Mouse (Mus musculus): ENCODE results near the gene Myo18a.
A peak's percentile ranks its signal among the peaks of the same experiment; 100 is the strongest.

The Myo18a gene

GRCm38 (mm10) chr11:77896820-77897805 is 134.1 kb downstream of the Myo18a start:
- peak; percentile 50 for DNase-seq (ENCODE audit: low read depth, low spot score)

- DNase-seq (ENCODE audit: low read depth, low spot score) = no peak
These were observed 137.1 kb downstream of the Myo18a start for GRCm38 (mm10) chr11:77900187-77900586.

- no peak for DNase-seq (ENCODE audit: low read depth, low spot score)
These were observed 137.7 kb downstream of the Myo18a start for GRCm38 (mm10) chr11:77900696-77901095.

GRCm38 (mm10) chr11:77901366-77901765 is 138.3 kb downstream of the Myo18a start:
- DNase-seq (ENCODE audit: low read depth, low spot score) = no peak

- DNase-seq (ENCODE audit: low read depth, low spot score) = no peak
These were observed 138.8 kb downstream of the Myo18a start for GRCm38 (mm10) chr11:77901775-77902355.

GRCm38 (mm10) chr11:77903761-77904160 is 140.7 kb downstream of the Myo18a start:
- peak; percentile 64 for DNase-seq (ENCODE audit: low read depth, low spot score)

GRCm38 (mm10) chr11:77904707-77905106 is 141.7 kb downstream of the Myo18a start:
- DNase-seq (ENCODE audit: low read depth, low spot score) = peak; percentile 66

- peak; percentile 73 for DNase-seq (ENCODE audit: low read depth, low spot score)
These were observed 143.1 kb downstream of the Myo18a start for GRCm38 (mm10) chr11:77906097-77906687.

GRCm38 (mm10) chr11:77906747-77907174 is 143.7 kb downstream of the Myo18a start:
- peak; percentile 81 for DNase-seq (ENCODE audit: low read depth, low spot score)

- DNase-seq (ENCODE audit: low read depth, low spot score) = no peak
These were observed 145.4 kb downstream of the Myo18a start for GRCm38 (mm10) chr11:77908468-77908867.

GRCm38 (mm10) chr11:77909376-77909775 is 146.3 kb downstream of the Myo18a start:
- no peak for DNase-seq (ENCODE audit: low read depth, low spot score)

GRCm38 (mm10) chr11:77909776-77910175 is 146.7 kb downstream of the Myo18a start:
- no peak for DNase-seq (ENCODE audit: low read depth, low spot score)

GRCm38 (mm10) chr11:77913505-77913904 is 150.5 kb downstream of the Myo18a start:
- no peak for DNase-seq (ENCODE audit: low read depth, low spot score)

GRCm38 (mm10) chr11:77914598-77915260 is 151.7 kb downstream of the Myo18a start:
- no peak for DNase-seq (ENCODE audit: low read depth, low spot score)

Data from ZHBTc4 (cell line).